Mouse (Mus musculus): ENCODE data around the gene Adk. TPM values are rescaled to one million over a fixed set of nuclear protein-coding genes. Genes with fewer than 3 reads are reported as not detected.
A peak's percentile ranks its signal among the peaks of the same experiment; 100 is the strongest.

Adk gene
- total and polyA plus RNA-seq, 3 experiments = 47.9 to 129 (median 59.0) TPM

- dilution Hi-C loops (cut with MboI; ENCODE audit: extremely low pct_ligation_motif_present, extremely low pct_unique_long_range_greater_than_20kb, low sequenced_read_pairs) (no loop called here), in situ Hi-C loops (cut with MboI; ENCODE audit: low pct_ligation_motif_present, low pct_unique_long_range_greater_than_20kb, low sequenced_read_pairs) (loop anchor here (25.0 kb wide), 1 partner anchor 231 kb away; the partner anchor contains the start of gene Camk2g)
- Histone ChIP-seq H3K27me3 (replicated peaks) (no peaks in the 10 kb centered on the region), H3K9me3 (replicated peaks; ENCODE audit: low read length) (no peaks in the 10 kb centered on the region), H3K4me2 (ENCODE audit: insufficient read depth, low read depth, poor library complexity, severe bottlenecking) (no peak overlapping the region), H3K4me1 (ENCODE audit: control insufficient read depth in 1 of 2, insufficient read depth in 2 of 2) (peaks cover 0 to 9% of the 10 kb centered on the region in 2 experiments; a peak in 2 of 4 replicates), H3K9ac (ENCODE audit: insufficient read depth, low read depth) (no peak overlapping the region), H3K4me3 (replicated peaks in 1 of 3; ENCODE audit: low read depth in 2 of 3, low read length in 2 of 3, poor library complexity in 1 of 3) (no peak overlapping the region), H3K27ac (ENCODE audit: insufficient read depth, low read depth) (no peak overlapping the region), H3K36me3 (replicated peaks in 1 of 2; ENCODE audit: control insufficient read depth in 1 of 2, insufficient read depth in 1 of 2, low read length in 1 of 2) (peaks cover 0 to 2% of the 10 kb centered on the region in 2 experiments), H3K79me2 (replicated peaks; ENCODE audit: control insufficient read depth, extremely low read depth, insufficient read depth, poor library complexity, severe bottlenecking) (no peaks in the 10 kb centered on the region)
- no peak for DNase-seq (ENCODE audit: extremely low read depth)
- no peak for TF ChIP-seq MEF2A (IDR thresholded peaks at IDR 0.05; ENCODE audit: borderline replicate concordance, low read depth, low read length)
- TF ChIP-seq USF1 (IDR thresholded peaks at IDR 0.05; ENCODE audit: low read depth, low read length) = no peak
- TF ChIP-seq TBP (conservative IDR thresholded peaks at IDR 0.05; ENCODE audit: low read depth, low read length) = no peak
- no peak for TF ChIP-seq ZNF384 (IDR thresholded peaks at IDR 0.05; ENCODE audit: low read depth, low read length)
- TF ChIP-seq NRF1 (IDR thresholded peaks at IDR 0.05; ENCODE audit: low read depth, low read length) = no peak
- no peak for TF ChIP-seq JUND (conservative IDR thresholded peaks at IDR 0.05; ENCODE audit: low read depth, low read length)
- TF ChIP-seq RAD21 (IDR thresholded peaks at IDR 0.05; ENCODE audit: low read depth, low read length) = no peak
These were observed 34.5 kb upstream of the Adk start for GRCm38 (mm10) chr14:21017871-21018270.

- in situ Hi-C loops (cut with MboI; ENCODE audit: low pct_ligation_motif_present, low pct_unique_long_range_greater_than_20kb, low sequenced_read_pairs) (loop anchor here (25.0 kb wide), 1 partner anchor 232 kb away; the partner anchor contains the start of gene Camk2g), dilution Hi-C loops (cut with MboI; ENCODE audit: extremely low pct_ligation_motif_present, extremely low pct_unique_long_range_greater_than_20kb, low sequenced_read_pairs) (no loop called here)
- H3K9me3 ChIP-seq (replicated peaks; ENCODE audit: low read length) = no peaks in the 10 kb centered on the region
- no peaks in the 10 kb centered on the region for H3K27me3 ChIP-seq (replicated peaks)
- H3K27ac ChIP-seq (ENCODE audit: insufficient read depth, low read depth) = no peak overlapping the region
- no peak overlapping the region for H3K4me3 ChIP-seq (replicated peaks in 1 of 3; ENCODE audit: low read depth in 2 of 3, low read length in 2 of 3, poor library complexity in 1 of 3)
- TF ChIP-seq MYC (IDR thresholded peaks at IDR 0.05; ENCODE audit: low read depth, low read length) = 0 out of 2 replicates have a peak, but pooled peaks have one; percentile 21
- peak; percentile 17 to 87; a peak in 3 of 4 replicates for TF ChIP-seq CTCF (conservative IDR thresholded peaks at IDR 0.05 in 1 of 2, IDR thresholded peaks at IDR 0.05 in 1 of 2; ENCODE audit: low read depth in 2 of 2, low read length in 2 of 2)
- TF ChIP-seq ZC3H11A (IDR thresholded peaks at IDR 0.05; ENCODE audit: low read depth, low read length) = peak; percentile 18; the same call in 1 of the 2 replicates
- no peak for TF ChIP-seq POLR2AphosphoS2 (IDR thresholded peaks at IDR 0.05; ENCODE audit: low read depth, low read length)
- TF ChIP-seq RAD21 (IDR thresholded peaks at IDR 0.05; ENCODE audit: low read depth, low read length) = peak; percentile 92
- TF ChIP-seq CHD2 (IDR thresholded peaks at IDR 0.05; ENCODE audit: low read length) = no peak
- peak; percentile 52 for TF ChIP-seq SMC3 (IDR thresholded peaks at IDR 0.05; ENCODE audit: low read depth, low read length)
- TF ChIP-seq ZNF384 (IDR thresholded peaks at IDR 0.05; ENCODE audit: low read depth, low read length) = 0 out of 2 replicates have a peak, but pooled peaks have one; percentile 6
- H3K9ac ChIP-seq (ENCODE audit: insufficient read depth, low read depth) = no peak overlapping the region
- peak; percentile 53 for DNase-seq (ENCODE audit: extremely low read depth)
- H3K79me2 ChIP-seq (replicated peaks; ENCODE audit: control insufficient read depth, extremely low read depth, insufficient read depth, poor library complexity, severe bottlenecking) = no peaks in the 10 kb centered on the region
- peaks cover 0 to 2% of the 10 kb centered on the region in 2 experiments for H3K36me3 ChIP-seq (replicated peaks in 1 of 2; ENCODE audit: control insufficient read depth in 1 of 2, insufficient read depth in 1 of 2, low read length in 1 of 2)
- H3K4me2 ChIP-seq (ENCODE audit: insufficient read depth, low read depth, poor library complexity, severe bottlenecking) = no peak overlapping the region
- peaks cover 0 to 4% of the 10 kb centered on the region in 2 experiments; a peak in 2 of 4 replicates for H3K4me1 ChIP-seq (ENCODE audit: control insufficient read depth in 1 of 2, insufficient read depth in 2 of 2)
These were observed 33.4 kb upstream of the Adk start for GRCm38 (mm10) chr14:21018977-21019376.

- H3K9me3 ChIP-seq (replicated peaks; ENCODE audit: low read length) = no peaks in the 10 kb centered on the region
- no peaks in the 10 kb centered on the region for H3K79me2 ChIP-seq (replicated peaks; ENCODE audit: control insufficient read depth, extremely low read depth, insufficient read depth, poor library complexity, severe bottlenecking)
- no peak overlapping the region for H3K4me2 ChIP-seq (ENCODE audit: insufficient read depth, low read depth, poor library complexity, severe bottlenecking)
- TF ChIP-seq SMC3 (IDR thresholded peaks at IDR 0.05; ENCODE audit: low read depth, low read length) (no peak), SIN3A (IDR thresholded peaks at IDR 0.05; ENCODE audit: low read length) (no peak), MEF2A (IDR thresholded peaks at IDR 0.05; ENCODE audit: borderline replicate concordance, low read depth, low read length) (no peak), MAZ (IDR thresholded peaks at IDR 0.05; ENCODE audit: low read depth, low read length) (no peak), NRF1 (IDR thresholded peaks at IDR 0.05; ENCODE audit: low read depth, low read length) (no peak), IRF4 (IDR thresholded peaks at IDR 0.05; ENCODE audit: low read depth, low read length) (no peak), JUN (IDR thresholded peaks at IDR 0.05; ENCODE audit: insufficient read depth, low read depth, low read length) (no peak), KAT2A (IDR thresholded peaks at IDR 0.05; ENCODE audit: insufficient replicate concordance, low read length) (no peak), GABPA (IDR thresholded peaks at IDR 0.05; ENCODE audit: insufficient replicate concordance, low read depth, low read length) (no peak), TCF12 (IDR thresholded peaks at IDR 0.05; ENCODE audit: low read depth, low read length) (no peak), ZC3H11A (IDR thresholded peaks at IDR 0.05; ENCODE audit: low read depth, low read length) (no peak), ZKSCAN1 (IDR thresholded peaks at IDR 0.05; ENCODE audit: borderline replicate concordance, low read depth, low read length) (no peak), ELF1 (IDR thresholded peaks at IDR 0.05; ENCODE audit: low read depth, low read length) (no peak), USF2 (conservative IDR thresholded peaks at IDR 0.05; ENCODE audit: low read depth, low read length) (no peak)
- no peaks in the 10 kb centered on the region for H3K4me1 ChIP-seq (ENCODE audit: control insufficient read depth in 1 of 2, insufficient read depth in 2 of 2)
- no peaks in the 10 kb centered on the region for H3K27me3 ChIP-seq (replicated peaks)
- no peak for DNase-seq (ENCODE audit: extremely low read depth)
- no peak overlapping the region for H3K27ac ChIP-seq (ENCODE audit: insufficient read depth, low read depth)
- H3K9ac ChIP-seq (ENCODE audit: insufficient read depth, low read depth) = no peak overlapping the region
- peaks cover 0 to 6% of the 10 kb centered on the region in 2 experiments for H3K36me3 ChIP-seq (replicated peaks in 1 of 2; ENCODE audit: control insufficient read depth in 1 of 2, insufficient read depth in 1 of 2, low read length in 1 of 2)
- dilution Hi-C loops (cut with MboI; ENCODE audit: extremely low pct_ligation_motif_present, extremely low pct_unique_long_range_greater_than_20kb, low sequenced_read_pairs) = no loop called here
- in situ Hi-C loops (cut with MboI; ENCODE audit: low pct_ligation_motif_present, low pct_unique_long_range_greater_than_20kb, low sequenced_read_pairs) = loop anchor here (25.0 kb wide), 1 partner anchor 233 kb away; the partner anchor contains the start of gene Camk2g
- no peak overlapping the region for H3K4me3 ChIP-seq (replicated peaks in 1 of 3; ENCODE audit: low read depth in 2 of 3, low read length in 2 of 3, poor library complexity in 1 of 3)
These were observed 31.9 kb upstream of the Adk start for GRCm38 (mm10) chr14:21020435-21020834.

All from CH12.LX (cell line).